Mouse (Mus musculus) thymus, adult 2 months (tissue): ENCODE results near the gene Gm4791.

Source experiments
- CTCF ChIP-seq: fragments of 200-500 bp; IDR thresholded peaks from 2 replicates; pipeline ENCODE4 v1.5.1; 2012; ENCODE audit warnings: mild to moderate bottlenecking, control low read depth, low read length, moderate library complexity, borderline replicate concordance; ENCODE audit not compliant: control insufficient read depth, poor library complexity, insufficient read depth; ENCODE audit errors: extremely low read depth
- POLR2A ChIP-seq: fragments of 200-500 bp; IDR thresholded peaks from 2 replicates; pipeline ENCODE4 v1.6.1; 2012; ENCODE audit warnings: mild to moderate bottlenecking, low read length, control low read depth, moderate library complexity; ENCODE audit not compliant: control insufficient read depth, poor library complexity, insufficient read depth; ENCODE audit errors: extremely low read depth

DNA sequence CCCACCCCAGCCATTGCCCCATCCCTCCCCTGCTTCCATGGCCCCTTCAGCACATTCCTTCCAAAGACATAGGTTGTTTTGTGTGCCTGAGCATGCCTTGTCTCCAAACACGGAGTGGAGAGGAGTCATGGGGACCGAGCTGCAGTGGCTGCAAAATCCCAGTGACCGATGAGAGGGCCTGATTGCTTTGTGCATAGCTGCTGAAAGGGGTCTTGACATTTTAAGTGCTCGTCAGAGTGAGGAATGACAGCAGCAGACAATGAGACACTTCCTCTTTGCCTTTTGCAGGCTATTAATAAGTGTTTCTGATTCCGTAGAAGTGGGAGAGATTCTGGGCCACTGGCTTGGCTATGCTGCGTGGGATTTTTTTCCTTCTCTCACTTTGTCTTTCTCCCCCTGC lies 29.6 kb upstream of the Gm4791 start:
- TF ChIP-seq POLR2A = no peak
- no peak for TF ChIP-seq CTCF
